Mouse (Mus musculus): ENCODE data around the gene Zfp558. TPM values are rescaled to one million over a fixed set of nuclear protein-coding genes. Genes with fewer than 3 reads are reported as not detected.

Zfp558 gene
- polyA plus RNA-seq, 1 experiment from 2014 or later: 44.3 TPM

Small RNAs within 50 kb of the gene (microRNA-seq; reads per million reads assigned to microRNA genes)
- gene Gm22854: not detected

Other genes starting within 250 kb of the Zfp558 start
- 120 TPM in 2 replicates for gene Chordc1, start 186.1 kb downstream of the Zfp558 start, polyA plus RNA-seq (2014; fragmentation: Nextera tagmentation; extraction: Ambion mirVana)
- gene Naalad2, start 75.3 kb downstream of the Zfp558 start, polyA plus RNA-seq (2014; fragmentation: Nextera tagmentation; extraction: Ambion mirVana): 3.0 and 3.4 TPM in 2 replicates
- gene Ubtfl1, start 73.8 kb downstream of the Zfp558 start, polyA plus RNA-seq (2014; fragmentation: Nextera tagmentation; extraction: Ambion mirVana): not detected in 2 replicates
- gene Mbd3l2, start 47.6 kb downstream of the Zfp558 start, polyA plus RNA-seq (2014; fragmentation: Nextera tagmentation; extraction: Ambion mirVana): 0.17 TPM in 1 of 2 replicates, not detected in the other
- gene Mbd3l1, start 91 bp upstream of the Zfp558 start, polyA plus RNA-seq (2014; fragmentation: Nextera tagmentation; extraction: Ambion mirVana): not detected in 2 replicates
- gene Muc16, start 196.3 kb upstream of the Zfp558 start, polyA plus RNA-seq (2014; fragmentation: Nextera tagmentation; extraction: Ambion mirVana): not detected in 2 replicates

Data from hindbrain, embryonic 14.5 days (tissue).